Mouse (Mus musculus): Measurements from ENCODE around the gene Ryr2.

Gene Ryr2

DNA sequence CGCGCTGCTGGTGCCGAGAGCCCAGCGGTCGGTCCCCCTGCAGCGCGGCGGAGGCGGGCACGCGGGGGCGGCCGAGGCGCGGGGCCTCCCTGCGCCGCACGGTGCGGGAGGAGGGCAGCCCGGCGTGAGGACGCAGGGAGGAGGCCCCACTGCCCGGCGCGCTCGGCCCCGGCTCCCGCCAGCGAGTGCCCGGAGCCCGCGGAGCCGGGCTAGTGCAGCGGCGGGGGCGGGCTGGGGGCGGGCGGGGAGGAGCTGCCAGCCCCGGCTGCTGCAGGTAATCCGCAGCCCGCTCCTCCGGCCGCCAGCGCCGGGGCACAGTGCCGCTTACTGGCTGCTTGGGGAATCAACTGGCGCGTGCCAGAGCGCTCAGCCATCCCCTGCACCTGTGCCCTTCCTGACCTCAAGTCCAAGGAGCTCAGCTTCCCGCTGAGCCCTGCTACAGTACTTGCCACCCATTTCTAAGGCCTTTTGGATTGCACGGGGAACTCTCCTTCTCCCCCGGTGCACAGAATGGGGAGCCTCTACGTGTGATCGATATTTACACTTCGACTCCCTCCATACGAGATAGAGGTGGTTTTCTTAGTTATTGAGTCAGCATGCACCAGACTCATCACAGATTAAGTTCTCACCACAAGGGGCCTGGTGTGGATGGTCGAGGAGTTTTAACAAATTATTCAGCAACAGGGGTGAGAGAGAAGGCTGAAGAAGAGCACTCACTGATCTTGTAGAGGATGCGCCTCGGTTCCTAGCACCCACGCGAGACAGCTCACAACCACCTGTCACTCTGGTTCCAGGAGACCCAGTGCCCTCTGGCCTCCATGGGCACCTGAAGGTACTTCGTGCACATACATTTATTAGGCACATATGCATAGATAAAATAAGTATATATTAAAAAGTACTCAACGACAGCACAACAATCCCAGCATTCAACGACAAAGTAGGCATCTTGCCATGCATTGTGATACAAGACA lies at the start of gene Ryr2:
Gene Ryr2, minus strand, starts transcription at position 284 of the 971 bp plus-strand sequence.
- TF ChIP-seq GATA4 (IDR thresholded peaks at IDR 0.05; ENCODE audit: insufficient replicate concordance, low read length), result no peak

DNA sequence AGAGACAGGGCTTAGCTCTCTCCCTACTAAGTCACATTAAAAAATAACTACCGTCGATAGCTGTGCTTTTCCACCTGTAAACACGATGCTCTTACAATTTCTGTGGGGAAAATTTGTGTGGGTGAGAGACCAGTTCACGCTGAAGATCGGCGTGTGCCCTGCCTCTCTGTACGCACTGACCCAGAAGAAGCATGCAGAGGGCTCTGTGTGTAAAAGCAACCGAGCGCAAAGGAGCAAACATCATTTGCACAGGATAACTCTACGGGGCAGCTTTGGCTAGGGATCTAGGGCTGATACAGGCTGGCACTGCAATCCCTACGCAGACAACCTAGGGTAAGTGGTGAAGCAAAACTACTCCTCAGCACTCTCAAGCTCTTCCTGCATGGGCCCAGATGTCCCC lies 47.2 kb upstream of the Ryr2 start:
- TF ChIP-seq GATA4 (IDR thresholded peaks at IDR 0.05; ENCODE audit: insufficient replicate concordance, low read length), result no peak

- TF ChIP-seq GATA4 (IDR thresholded peaks at IDR 0.05; ENCODE audit: insufficient replicate concordance, low read length), result no peak
These were observed 40.3 kb upstream of the Ryr2 start for GRCm38 (mm10) chr13:12146918-12147507.

DNA sequence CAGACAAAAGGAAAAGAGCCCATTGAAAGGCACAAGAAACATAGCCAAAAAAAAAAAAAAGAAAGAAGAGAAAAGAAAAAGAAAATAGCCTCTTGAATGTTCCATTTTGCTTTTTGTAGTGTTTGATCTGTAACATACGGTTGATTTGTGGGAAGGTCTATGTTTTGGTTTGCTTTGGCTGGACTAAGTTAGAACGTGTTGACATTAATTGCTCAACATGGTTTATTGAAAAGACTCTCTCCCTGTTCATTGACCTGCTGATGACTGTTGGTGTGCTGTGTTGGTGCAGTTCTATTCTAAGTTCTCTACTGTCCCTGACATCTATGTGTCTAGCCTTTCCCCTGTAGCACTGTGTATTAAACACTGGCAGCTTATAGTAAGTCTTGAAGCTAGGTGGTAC lies 39.7 kb upstream of the Ryr2 start:
- TF ChIP-seq GATA4 (IDR thresholded peaks at IDR 0.05; ENCODE audit: insufficient replicate concordance, low read length), result no peak

GRCm38 (mm10) chr13:12143347-12143746 lies 36.6 kb upstream of the Ryr2 start:
- no peak for TF ChIP-seq GATA4 (IDR thresholded peaks at IDR 0.05; ENCODE audit: insufficient replicate concordance, low read length)

DNA sequence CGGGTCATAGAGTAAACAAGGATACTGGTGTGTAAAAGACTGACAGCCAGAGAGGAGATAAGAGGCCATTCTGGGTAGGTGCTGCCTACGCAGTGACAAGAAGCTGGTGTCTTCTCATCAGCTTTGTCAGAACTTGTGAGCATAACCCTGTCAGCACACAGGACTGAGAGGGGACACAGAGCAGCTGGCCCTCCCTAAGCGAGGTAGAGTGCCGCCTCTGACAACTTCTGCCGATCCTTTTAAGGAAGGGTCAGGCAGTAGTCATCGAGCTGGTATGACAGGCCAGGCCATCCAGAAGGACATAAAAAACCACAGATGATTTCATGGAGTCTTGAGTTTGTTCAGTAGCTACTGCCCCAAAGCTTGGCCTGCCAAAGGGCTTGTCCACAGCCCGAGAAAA lies 26.8 kb upstream of the Ryr2 start:
- no peak for TF ChIP-seq GATA4 (IDR thresholded peaks at IDR 0.05; ENCODE audit: insufficient replicate concordance, low read length)

DNA sequence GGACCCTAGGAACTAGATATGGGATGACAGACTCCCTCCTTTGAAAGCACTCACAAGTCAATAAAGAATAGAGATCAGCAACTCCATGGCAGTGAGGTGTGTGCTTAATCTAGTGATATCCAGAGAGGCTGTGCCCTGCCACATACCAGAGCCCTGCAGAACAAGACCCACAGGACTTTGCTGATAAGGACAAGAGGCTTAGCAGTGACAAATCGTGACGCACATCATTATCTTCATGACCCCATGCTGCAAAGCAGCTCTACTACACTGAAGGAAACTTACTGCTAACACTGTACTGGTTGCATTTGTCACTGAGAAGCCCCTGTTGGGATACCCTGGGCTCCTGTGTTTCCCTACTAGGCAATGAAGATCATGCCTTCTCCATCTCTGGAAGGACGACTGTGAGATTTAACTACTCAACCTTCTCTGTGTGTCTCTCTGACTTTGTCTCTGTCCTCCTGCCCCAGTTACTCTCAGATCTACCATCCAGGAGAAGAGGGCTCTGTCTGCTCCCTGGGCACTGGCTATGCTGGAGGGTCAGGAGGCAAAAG lies 25.5 kb upstream of the Ryr2 start:
- TF ChIP-seq GATA4 (IDR thresholded peaks at IDR 0.05; ENCODE audit: insufficient replicate concordance, low read length), result no peak

DNA sequence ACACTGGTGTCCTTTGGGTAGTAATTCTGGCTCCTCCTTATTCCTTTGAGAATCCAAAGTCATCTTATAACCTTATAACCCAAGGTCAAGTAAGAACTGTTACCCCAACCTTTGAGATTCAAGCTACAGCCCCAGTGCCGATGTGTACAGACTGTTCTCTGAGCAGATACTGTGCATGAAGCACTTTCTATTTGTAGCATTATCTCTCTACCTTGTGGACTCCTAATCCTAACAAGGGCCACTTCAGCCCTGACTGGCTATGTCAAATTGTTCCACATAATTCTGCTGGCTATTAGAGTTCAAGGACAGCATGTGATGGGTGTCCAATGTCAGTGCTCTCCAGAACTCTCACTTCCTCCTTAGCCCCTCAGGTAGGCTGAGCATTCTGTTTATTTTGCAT lies 22.4 kb upstream of the Ryr2 start:
- TF ChIP-seq GATA4 (IDR thresholded peaks at IDR 0.05; ENCODE audit: insufficient replicate concordance, low read length), result no peak

DNA sequence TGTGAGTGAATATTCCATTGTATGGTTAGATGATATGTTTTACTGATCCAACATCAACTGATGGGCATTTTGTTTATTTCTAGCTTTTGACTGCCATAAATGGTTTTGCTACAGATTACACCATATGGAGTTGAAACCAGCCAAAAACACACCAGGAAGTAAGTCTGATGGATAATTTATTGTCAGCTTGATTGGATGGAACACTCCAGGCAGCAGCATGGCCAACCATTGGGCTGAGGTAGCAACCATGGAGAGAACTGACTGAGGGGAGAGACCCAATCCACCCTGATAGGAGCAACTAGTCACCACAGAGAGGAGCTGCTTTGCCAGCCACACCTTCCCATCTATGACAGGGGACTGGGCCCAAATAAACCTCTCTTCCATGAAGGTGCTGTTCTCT lies 19.4 kb upstream of the Ryr2 start:
- TF ChIP-seq GATA4 (IDR thresholded peaks at IDR 0.05; ENCODE audit: insufficient replicate concordance, low read length), result no peak

- TF ChIP-seq GATA4 (IDR thresholded peaks at IDR 0.05; ENCODE audit: insufficient replicate concordance, low read length), result no peak
These were observed 18.3 kb upstream of the Ryr2 start for GRCm38 (mm10) chr13:12124940-12125540.

- TF ChIP-seq GATA4 (IDR thresholded peaks at IDR 0.05; ENCODE audit: insufficient replicate concordance, low read length), result no peak
These were observed 8.8 kb upstream of the Ryr2 start for GRCm38 (mm10) chr13:12115551-12115950.

- no peak for TF ChIP-seq GATA4 (IDR thresholded peaks at IDR 0.05; ENCODE audit: insufficient replicate concordance, low read length)
These were observed 8.1 kb upstream of the Ryr2 start for GRCm38 (mm10) chr13:12114816-12115215.

DNA sequence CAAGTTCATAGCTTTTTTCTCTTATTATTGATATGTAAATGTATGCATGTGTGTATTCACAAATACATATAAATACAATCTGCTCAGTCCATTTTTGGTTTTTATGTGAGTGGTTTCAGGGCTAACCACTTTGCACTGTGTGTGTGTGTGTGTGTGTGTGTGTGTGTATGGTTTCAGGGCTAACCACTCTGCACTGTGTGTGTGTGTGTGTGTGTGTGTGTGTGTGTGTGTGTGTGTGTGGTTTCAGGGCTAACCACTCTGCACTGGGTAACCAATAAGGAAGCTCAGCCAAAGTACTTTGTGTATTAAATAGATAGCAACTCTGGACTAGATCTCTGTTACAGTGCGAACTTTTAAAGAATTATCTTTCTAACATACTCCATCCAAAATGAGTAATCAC lies 2.2 kb upstream of the Ryr2 start:
- TF ChIP-seq GATA4 (IDR thresholded peaks at IDR 0.05; ENCODE audit: insufficient replicate concordance, low read length), result no peak

DNA sequence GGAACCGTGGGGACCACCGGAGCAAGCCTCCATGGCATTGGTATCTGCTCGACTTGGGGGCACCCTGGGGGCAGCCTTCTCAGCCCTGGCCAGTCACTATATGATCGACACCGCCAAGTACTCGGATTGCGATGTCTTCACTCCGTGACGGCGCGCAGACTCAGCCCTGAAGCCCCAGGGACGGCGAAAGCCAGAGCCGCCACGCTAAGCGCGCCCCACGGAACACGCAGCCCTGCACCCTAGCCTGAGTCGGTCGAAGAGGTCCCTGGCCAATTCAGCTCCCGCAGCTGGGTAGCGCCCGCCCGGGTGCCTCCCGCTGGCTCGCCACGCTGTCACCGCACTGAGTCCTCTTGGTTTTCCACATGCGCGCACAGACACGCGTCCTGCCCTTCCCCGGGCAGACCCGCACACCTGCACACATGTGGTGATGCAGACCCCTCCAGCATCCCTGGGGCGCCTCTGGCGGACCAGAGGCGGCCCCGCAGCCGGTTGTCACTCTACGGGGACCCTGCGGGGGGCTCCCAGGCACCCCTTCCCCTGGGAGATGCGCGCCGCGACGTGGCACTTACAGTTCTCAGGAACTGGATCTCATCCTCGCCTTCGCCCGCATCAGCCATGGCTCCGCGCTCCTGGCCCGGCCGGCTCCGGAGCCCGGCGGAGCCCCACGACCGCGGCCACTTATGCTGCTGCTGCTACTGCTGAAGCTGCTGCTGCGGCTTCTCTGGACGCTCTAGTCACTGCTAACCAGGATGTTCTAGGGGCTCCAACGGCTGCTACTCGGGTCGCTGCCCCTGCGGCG lies 716 bp downstream of the Ryr2 start:
- no peak for TF ChIP-seq GATA4 (IDR thresholded peaks at IDR 0.05; ENCODE audit: insufficient replicate concordance, low read length)

Measured in liver, adult (tissue).